Mouse (Mus musculus) liver, embryonic 14.5 days (tissue): ENCODE measurements around the gene Ace3.

ENCODE experiments used
- CTCF ChIP-seq: IDR thresholded peaks from 2 replicates; pipeline ENCODE4 v1.5.1; 2016; ENCODE audit warnings: antibody characterized with exemption, low read depth, control low read depth
- EP300 ChIP-seq: IDR thresholded peaks from 2 replicates; pipeline ENCODE4 v1.6.1; 2016; ENCODE audit warnings: antibody characterized with exemption, low read depth

GRCm38 (mm10) chr11:105952111-105952510 is 42.4 kb upstream of the Ace3 start:
- TF ChIP-seq CTCF, result no peak
- TF ChIP-seq EP300, result no peak
